Mouse (Mus musculus) gastrocnemius, postnatal 14 days (tissue): ENCODE data around the gene Rbfox3. TPM values are rescaled to one million over a fixed set of nuclear protein-coding genes. Genes with fewer than 3 reads are reported as not detected.

ENCODE experiments used
- DNase-seq: peaks from one replicate; pipeline ENCODE4 v3.0.0; 2021; ENCODE audit warnings: mixed read lengths
- intact Hi-C: fragments of 180-260 bp; cut with DNase I; formaldehyde crosslinking; loops from one replicate; pipeline ENCODE4 v1.15.1; 2025; ENCODE audit warnings: low total_unique reads
- long read RNA-seq, 2 experiments: library from polyadenylated mRNA; stranded (forward); transcript quantifications; one replicate each; pipeline ENCODE4 v2.0.0; 2021
- total RNA-seq, 2 experiments: library from RNA; stranded (reverse); gene quantifications; 2 replicates each; pipeline ENCODE4 v1.2.3; 2021

Rbfox3 gene
- under 1 TPM; 0.20 to 0.27 TPM for total RNA-seq
- long read RNA-seq, experiment 1, result 0 reads
- long read RNA-seq, experiment 2, result 0 reads

DNA sequence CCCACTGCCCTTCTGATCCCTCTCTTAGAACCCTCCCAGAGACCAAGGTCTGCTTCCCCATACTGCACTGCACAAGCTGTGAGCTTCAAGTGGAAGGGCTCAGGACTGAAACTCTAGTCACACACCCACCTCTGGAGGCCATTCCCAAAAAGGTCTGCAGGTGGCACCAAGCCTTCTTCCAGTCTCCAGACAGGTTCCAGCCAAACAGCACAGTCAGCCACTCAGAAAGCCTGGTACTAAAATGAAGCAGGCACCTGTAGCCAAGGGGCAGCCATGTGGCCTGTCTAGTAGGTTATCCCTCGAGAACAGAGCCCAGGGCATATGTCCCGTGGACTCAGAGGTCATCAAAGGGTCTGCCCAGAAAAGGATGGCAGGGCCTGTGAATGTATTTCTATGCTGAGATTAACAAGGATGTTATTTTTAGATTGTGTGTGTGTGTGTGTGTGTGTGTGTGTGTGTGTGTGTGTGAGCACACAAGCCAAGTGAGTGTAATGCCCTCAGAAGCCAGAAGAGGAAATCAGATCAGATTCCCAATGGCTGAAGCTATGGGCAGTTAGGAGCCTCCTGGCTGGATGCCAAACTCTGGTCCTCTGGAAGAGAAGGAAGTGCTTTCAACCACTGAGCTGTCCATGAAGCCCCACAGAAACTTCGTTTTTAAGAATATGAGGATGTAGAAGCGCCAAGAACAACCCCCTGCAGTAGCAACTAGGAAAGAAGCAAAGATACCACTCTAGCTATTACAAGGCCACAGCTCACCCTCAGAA lies at the start of gene Rbfox3:
TSS of gene Rbfox3 (minus strand) at position 291 of the 764 bp plus-strand sequence.
- intact Hi-C loops, result no loop called here
- no peak for DNase-seq

DNA sequence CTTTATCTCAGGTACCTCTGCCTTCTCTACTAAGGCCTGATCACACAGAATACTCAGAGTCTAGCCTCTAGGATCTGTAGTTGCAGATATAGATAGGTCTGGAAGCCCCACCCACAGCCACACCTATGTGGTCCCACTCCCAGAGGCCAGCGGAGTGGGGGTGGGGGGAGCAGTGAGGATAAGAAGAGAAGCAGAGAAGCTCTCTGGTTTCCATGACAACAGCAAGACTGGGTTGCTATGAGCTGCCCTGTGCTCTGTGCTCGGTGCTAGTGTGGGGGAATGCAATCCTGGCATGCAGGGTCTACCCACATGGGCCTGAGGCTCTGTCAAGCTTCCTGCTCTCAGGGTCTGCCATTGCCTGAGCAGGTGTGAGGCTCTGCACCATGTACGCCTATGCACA lies 49.3 kb upstream of the Rbfox3 start:
- intact Hi-C loops, result no loop called here
- DNase-seq, result no peak

DNA sequence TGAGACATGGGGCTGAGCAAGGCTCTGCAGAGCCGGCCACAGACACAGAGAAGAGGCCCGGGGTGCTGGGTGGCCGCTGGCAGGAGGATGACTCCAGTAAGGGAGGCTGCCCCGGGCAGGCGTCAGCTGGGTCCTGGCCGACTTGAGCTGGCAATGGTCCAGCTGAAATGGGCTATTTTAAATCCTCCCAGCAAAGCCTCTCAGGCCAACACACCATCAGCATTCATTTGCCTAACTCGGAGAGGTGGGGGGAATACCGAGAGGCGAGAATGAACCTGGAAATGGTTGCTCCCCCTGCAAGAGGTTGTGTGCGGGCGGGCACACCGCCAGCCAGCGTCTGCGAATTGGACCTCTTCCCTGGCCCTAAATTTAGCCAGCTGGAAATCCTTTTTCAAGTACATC lies 45.7 kb upstream of the Rbfox3 start:
- intact Hi-C loops, result no loop called here
- DNase-seq, result peak; percentile 25

DNA sequence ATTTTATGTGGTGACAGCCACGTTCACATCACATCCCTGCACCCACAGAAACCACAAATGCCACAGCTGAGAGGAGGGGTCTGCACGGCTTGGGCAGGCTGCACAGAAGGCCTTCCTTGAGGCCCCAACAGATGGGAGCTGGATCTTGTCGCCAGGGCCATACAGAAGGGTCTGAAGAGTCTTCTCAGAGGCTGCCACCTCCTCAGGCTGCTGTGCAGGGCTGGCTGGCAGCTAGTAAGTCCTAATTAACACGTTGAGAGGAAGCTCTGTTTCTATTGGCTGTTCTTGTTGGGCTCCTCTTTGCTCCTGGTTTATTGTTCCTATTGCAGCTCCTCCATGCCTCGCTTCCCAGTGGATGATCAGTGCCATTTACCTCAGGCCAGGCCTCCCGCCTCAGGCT lies 43.6 kb upstream of the Rbfox3 start:
- intact Hi-C loops, result no loop called here
- DNase-seq, result no peak

DNA sequence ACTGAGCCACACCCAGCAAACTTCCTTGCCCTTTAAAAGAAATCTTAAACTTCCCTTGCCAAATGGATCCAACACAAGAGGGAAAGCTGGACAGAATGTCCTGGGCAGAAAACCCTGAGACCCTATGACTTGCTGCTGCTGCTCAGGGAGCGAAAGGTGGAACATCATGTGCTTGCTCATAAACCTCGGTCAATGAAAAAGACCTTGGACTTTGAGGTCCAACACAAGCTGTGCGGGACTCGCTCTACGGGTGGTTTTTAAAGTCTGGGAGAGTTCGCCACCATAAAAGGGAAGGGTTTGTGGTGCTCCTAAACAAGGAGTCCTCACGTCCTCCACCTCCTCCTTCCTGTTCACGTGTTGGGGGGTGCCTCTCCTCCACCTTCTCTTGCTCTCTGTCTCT lies 34.5 kb upstream of the Rbfox3 start:
- DNase-seq, result no peak
- intact Hi-C loops, result no loop called here

DNA sequence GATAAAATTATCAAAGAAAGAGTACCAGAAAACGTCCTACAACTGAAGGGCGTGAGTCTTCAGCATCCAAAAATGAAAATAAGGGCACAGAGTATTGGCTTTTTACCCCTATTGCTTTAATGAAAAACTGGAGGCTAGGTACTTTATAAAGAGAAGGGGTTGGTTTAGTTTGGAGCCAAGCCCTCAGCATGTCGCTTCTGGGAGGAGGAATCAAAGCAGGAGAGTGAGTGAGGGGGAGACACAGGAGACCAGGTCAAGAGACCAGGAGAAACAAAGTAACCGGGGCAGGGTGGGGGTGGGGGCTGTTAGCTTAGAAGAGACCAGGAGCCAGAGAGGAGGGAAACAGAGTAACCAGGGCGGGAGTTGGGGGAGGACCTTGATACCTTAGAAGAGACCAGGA lies 29.9 kb upstream of the Rbfox3 start:
- intact Hi-C loops, result no loop called here
- DNase-seq, result no peak

DNA sequence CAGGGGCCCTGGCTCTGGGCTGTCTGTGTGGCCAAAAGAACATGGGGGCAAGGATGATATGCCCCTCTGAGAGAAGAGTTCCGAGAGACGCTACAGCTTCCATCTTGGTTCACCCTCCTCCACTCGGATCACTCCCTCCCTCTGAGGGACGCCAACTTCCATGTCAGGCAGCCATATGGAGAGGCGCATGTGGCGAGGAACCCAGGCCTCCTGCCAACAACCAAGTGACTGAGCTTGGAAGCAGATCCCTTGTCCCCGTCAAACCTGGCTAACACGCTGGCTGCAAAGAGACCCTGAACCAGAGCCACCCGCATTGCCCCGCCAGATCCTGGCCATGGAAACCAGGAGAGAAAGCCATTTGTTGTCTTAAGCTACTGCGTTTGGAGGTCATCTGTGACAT lies 29.1 kb upstream of the Rbfox3 start:
- intact Hi-C loops, result no loop called here
- no peak for DNase-seq

DNA sequence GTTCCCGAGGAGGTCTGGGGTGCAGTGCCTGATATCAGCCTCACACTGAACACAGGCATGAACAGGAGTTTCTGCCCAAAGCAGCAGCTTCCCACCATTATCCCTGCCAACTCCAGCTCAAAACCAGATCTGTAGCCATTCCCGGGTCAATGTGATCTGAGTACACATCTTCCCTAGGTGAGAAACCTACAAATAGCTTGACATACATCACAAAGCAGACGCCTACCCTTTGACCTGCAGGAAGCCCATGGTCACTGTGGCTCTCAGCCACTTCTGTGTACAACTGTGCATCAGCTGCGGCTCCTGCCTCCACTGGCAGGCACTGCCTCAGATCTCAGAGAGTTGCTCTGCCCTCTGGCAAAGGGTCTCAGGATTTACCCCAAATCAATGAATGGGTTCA lies 28.3 kb upstream of the Rbfox3 start:
- no peak for DNase-seq
- intact Hi-C loops, result no loop called here

DNA sequence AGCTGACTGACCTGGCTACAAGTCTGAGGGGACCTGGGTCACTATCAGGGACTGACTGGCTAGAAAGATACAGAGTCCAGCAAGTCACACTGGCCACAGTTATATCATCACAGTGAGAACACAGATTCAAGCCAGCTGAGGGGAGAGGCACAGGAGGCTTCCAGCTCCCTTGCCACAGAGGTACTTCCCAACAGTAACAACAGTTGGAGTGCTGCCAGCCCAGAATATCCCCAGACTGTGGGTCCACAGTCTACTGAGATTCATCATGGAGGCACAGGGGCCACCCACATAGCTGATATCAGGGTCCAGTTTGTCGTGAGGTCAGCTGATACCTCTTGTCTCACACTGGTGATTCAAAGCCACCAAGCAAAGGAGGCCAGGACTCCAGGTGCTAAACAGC lies 23.5 kb upstream of the Rbfox3 start:
- no peak for DNase-seq
- intact Hi-C loops, result no loop called here

DNA sequence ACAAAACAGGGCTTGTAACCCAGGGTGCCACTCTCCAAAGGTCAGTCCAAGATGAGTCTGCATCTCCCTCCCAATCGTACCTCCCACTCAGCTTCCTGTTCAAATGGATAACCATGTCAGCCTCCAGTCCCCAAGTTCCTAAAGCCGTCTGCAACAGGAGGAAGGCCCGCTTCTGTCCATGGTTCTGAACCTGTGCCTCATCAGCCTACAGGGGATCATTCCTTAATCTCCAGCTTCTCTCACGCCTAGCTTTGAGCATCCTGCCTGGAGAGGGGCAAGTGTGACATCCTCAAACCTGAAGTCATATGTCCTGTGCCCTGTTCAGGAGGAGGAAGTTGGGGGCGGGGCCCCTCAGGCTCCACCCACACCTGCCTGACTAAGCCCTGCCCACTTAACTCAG lies 15.7 kb upstream of the Rbfox3 start:
- intact Hi-C loops, result loop anchor here (5.0 kb wide), 1 partner anchor 970 kb away; no protein-coding TSS in a partner anchor
- no peak for DNase-seq

DNA sequence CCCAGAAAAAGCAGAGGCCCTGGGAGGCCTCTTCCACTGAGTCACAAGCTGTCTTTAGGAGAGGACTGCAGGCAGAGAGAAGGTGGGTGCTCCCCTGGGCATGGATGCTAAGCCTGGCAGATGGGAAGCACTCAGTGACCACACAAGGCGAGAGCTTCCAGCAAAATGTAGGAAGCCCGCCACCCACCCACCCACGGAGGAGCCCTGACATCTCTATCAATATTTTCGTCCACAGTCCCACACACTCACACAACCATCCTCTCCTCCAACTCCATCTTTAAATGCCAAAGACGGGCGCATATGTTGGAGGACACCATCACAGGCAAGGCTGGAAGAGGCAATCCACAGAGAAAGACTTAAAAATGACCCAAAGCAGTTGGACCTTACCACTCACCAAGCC lies 10.5 kb upstream of the Rbfox3 start:
- no peak for DNase-seq
- intact Hi-C loops, result no loop called here

DNA sequence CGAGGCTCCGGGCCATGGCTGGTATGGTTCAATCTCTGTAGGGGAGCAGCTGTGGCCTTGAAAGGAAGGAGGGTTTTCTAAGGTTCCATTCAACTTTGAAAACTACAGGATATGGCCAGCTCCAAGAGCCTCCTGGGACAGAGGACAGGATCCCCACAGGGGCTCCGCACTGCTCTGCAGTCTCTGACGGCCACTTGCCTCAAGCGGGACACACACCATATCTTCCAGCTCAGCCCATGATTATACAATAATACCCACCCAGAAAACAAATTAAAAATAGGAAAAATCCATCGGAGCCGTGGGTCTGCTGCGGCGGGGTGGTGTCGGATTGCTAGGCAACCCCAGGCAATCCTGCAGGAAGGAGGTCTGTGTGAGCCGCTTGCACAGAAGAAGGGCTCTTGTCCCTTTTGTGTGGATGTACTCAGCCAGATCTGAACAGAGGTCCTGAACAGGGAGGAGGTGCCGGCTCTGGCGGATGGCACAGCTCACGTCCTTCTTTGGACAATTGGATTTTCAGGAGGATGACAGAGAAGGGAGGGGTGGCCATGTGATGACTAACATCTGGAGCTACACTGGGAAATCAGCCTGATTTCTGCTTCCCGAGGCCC lies 5.1 kb upstream of the Rbfox3 start:
- intact Hi-C loops, result loop anchor here (5.0 kb wide), 1 partner anchor 56 kb away; no protein-coding TSS in a partner anchor
- DNase-seq, result no peak

DNA sequence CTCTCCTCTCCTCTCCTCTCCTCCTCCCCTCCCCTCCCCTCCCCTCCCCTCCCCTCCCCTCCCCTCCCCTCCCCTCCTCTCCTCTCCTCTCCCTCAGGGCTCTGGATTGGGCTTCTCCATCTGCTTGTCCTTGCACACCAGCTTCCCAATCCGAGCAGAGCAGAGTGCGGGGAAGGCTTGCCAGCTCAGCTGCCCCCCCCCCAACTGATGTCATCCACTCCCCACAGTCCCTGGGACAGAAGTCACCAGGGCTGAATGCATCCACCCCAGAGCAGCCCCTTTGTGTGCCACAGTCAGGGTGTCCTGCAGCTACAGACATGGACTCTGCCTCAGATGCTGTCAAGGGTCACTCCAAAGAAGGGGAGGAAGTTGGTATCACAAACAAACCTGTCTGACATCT lies 4.5 kb upstream of the Rbfox3 start:
- DNase-seq, result no peak
- intact Hi-C loops, result loop anchor here (5.0 kb wide), 1 partner anchor 56 kb away; no protein-coding TSS in a partner anchor

DNA sequence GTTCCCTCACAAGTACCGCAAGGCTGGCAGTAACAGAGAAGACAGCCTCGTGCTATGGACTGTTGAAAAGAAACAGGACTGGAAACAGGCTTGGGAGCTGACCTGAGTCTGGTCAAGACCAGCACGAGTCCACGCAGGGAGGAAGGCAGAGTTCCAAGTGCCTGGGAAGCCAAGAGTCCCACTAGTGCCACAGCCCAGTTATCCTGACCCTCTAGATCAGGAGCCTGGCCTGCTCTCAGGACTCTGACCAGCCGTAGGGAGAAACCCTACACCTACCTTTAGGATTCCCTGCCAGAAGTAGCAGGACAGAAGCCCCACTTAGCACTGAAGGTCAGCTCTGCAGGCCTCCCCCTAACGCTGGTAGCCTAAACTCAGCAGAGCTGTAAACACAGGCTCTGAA lies 1.3 kb upstream of the Rbfox3 start:
- intact Hi-C loops, result no loop called here
- DNase-seq, result no peak

DNA sequence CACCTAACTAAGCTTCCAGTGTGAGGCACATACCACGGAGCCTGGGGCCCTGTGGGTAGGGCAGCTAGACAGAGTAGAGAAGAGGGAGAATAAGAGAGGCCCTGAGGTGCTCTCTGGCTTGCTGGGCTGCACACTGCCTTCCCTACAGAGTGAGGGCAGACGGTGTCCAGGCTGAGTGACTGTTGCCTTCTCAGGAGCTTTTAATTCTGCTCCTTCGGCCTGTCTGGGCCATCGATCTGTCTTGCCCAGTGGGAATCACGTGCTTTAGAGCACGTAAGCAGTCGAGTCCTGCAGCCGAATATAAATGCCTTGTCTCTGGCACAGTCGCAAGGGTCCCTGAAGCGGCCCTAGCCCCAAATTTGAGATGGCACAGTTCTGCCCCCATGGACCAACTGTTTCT lies 641 bp downstream of the Rbfox3 start:
- intact Hi-C loops, result no loop called here
- DNase-seq, result no peak

DNA sequence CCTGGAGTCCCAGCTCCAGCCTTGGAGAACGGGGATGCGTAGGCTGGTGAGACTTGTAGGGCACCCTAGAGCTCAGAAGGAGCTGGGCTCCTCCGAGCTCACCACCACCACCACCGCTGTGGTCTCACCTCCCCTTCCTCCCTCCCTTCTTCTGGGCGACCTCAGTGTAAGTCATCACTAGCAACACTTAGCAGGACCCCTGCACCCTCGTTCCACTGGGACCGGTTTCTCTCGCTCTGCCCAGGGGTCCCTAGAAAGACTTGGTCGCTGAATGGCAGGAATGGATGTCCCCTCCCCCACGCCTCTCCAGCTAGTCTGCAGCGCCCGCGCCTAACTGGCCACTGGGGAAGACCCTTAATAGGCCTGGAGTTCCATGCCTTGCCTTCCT lies 1.6 kb downstream of the Rbfox3 start:
- intact Hi-C loops, result no loop called here
- no peak for DNase-seq

DNA sequence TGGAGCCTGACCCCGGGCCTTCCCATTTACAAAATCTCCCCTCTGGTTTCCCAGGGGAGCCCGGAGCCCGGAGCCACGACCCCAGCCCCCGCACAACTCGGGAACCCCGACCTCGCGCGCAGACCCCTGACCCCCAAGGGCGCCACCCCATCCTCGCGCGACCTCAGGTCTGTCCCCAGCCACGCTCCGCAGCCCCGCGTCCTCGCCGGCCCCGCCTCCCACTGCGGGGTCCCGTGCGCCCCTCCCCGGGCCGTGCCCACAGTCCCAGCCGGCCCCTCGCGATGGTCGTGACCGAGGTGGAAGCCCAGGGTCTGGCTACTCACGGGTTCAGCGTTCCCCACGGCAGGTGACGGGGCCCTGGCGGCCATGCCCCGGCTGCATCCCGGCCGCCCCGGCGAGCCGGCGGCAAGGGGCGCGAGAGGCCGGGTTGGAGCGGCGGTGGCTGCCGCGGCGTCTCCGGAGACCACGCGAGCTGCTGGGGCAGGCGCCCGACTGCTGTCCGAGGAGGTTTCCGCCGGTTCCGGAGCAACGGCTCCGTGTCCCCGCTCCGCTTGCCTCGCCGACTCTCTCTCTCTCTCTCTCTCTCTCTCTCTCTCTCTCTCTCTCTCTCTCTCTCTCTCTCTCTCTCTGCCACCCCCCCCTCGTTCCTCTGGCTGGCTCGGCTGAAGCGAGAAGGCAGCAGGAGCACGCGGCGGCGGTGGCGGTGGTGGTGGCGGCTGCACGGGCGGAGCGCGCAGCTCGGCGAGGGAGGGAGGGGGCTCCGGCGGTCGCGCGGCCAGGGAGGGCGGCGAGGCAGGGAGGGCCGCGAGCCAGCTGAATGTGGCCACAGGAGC lies 2.2 kb downstream of the Rbfox3 start:
- DNase-seq, result no peak
- intact Hi-C loops, result no loop called here

DNA sequence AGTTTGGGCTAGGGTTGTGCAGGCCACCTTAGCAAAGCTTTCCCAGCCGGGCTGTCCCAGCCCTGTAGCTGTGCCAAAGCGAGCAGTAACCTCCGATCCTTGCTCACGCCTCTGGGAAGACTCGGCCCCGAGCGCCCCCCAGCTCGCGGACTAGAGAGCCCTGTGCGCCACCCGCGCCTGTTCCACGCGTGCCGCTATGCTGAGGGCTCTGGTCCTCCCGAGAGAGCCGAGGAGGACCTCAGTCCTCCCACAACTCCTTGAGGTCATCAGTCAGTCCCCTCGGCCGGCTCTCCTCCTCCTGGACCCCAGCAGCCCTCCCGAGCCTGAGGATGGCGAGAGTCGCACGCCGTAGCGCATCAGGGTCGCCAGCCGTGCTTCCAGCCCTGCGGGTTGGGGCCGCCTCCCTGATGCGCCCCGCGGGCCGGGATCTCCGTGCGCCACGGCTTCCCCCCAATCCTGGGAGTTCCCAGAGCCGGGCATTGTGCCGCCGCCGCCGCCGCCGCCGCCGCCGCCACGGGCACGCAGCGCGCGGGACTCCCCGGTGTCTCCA lies 2.9 kb downstream of the Rbfox3 start:
- no peak for DNase-seq
- intact Hi-C loops, result no loop called here

DNA sequence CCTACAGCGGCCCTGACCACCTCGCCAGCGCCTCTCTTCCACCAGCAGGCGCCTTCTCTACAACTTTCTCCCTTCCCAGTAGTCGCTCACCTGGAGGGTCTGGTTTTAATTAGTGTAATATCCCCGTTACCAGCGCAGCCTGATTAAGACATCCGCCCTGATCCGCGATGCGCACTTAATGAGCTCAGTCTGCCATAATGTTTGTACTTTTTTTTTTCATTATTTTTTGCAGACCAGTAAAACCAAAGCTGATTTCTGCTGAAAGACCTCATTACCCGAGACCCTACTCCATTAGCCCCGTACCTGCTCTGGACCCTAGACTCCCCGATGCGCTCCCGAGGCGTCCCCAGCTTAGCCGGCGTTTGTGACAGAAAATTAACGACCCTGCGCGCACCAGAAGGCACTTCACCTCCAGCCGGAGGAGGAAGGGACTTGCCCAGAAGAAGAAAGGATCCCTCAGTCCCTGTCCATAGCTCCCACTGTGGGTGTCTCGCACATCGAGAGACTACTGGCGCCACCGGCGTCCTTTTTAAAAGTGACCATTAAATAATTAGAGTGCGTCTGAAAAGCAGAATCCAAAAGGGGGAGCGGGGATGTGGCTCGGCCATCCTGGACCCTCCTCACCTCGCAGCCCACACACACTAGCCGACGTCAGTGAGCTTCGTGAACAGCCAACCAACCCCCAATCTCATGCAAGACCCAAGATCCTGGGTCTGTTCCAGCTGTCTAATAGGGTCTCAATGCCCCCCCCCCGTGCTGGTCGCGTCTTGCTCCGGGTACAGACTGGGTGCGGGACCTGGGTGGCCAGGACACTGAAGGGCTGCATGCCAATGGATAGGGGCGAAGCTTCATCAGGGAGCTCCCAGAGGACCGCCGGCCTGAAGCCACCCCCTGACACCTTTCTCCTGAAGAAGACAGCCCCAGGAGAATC lies 3.7 kb downstream of the Rbfox3 start:
- DNase-seq, result no peak
- intact Hi-C loops, result no loop called here
